31 mouse cellular contexts compared by ENCODE assay signal in the genomic region with DNA sequence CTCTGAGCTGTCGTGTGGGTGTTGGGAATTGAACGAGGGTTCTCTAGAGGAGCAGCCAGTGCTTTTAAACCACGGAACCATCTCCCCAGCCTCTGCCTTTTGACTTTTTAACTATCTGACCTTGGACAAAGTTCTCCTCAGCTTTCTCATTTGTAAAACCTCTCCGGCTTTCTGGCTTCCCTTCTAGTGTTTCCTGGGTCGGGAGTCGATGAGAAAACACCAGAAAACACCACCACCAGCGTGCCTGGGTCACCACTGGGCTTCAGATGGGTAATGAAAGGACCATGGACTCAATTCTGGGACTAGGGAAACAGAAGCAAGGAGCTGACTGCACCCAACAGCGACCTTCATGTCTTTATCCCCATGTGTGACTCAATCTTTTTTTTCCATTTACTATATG. TPM values are rescaled to one million over a fixed set of nuclear protein-coding genes. Genes with fewer than 3 reads are reported as not detected.
DNase-seq lines count a peak whose midpoint lies in the region; ATAC-seq and TF ChIP-seq lines count a peak whose summit lies in the region.
"Had no signal": no experiment of that assay in that cellular context is flagged by ENCODE, and none has a peak within 500 bp of the region (broad histone marks: within the 10 kb centered on the region; RNA-seq: fewer than 3 reads in every experiment).

No protein-coding gene starts in this region.

- no peaks in the 10 kb centered on the region for H3K79me2 ChIP-seq in heart, adult 2 months (replicated peaks; ENCODE audit: control insufficient read depth, insufficient read depth, low read length)

- no peaks in the 10 kb centered on the region for H3K9me3 ChIP-seq in heart, embryonic 14.5 days (ENCODE audit: control insufficient read depth, low read length)
- H3K9me3 ChIP-seq in heart, postnatal 0 days (replicated peaks; ENCODE audit: control insufficient read depth, low read length) = no peaks in the 10 kb centered on the region
- H3K9me3 ChIP-seq: forebrain, embryonic 13.5 days; hindbrain, embryonic 13.5 days; limb, embryonic 12.5 days; lung, embryonic 15.5 days; midbrain, embryonic 10.5 days; midbrain, embryonic 15.5 days had no signal

- ATAC-seq in heart, embryonic 14.5 days (ENCODE audit: insufficient number of reproducible peaks, insufficient read depth, low FRiP score, low read depth) = no peak
- no peak for ATAC-seq in heart, postnatal 0 days (ENCODE audit: insufficient read depth, low read depth)
- ATAC-seq: forebrain, embryonic 13.5 days; midbrain, embryonic 15.5 days had no signal

- TF ChIP-seq CTCF in heart, adult 2 months (IDR thresholded peaks at IDR 0.05) = no peak
- no peak for TF ChIP-seq CTCF in heart, postnatal 0 days (IDR thresholded peaks at IDR 0.05; ENCODE audit: low read depth)

- no peak overlapping the region for H3K4me3 ChIP-seq in heart, adult 2 months
- no peak overlapping the region for H3K4me3 ChIP-seq in heart, embryonic 14.5 days (ENCODE audit: control insufficient read depth in 1 of 2, insufficient read depth in 1 of 2, low read depth in 1 of 2, low read length in 2 of 2)
- no peak overlapping the region for H3K4me3 ChIP-seq in heart, postnatal 0 days (ENCODE audit: low read depth, low read length)
- H3K4me3 ChIP-seq: forebrain, embryonic 13.5 days; hindbrain, embryonic 13.5 days; limb, embryonic 12.5 days; lung, embryonic 15.5 days; midbrain, embryonic 10.5 days; midbrain, embryonic 15.5 days had no signal

- H3K4me1 ChIP-seq in heart, adult 2 months (ENCODE audit: control insufficient read depth, insufficient read depth, low read length) = no peaks in the 10 kb centered on the region; the same call in 1 of the 2 replicates
- H3K4me1 ChIP-seq in heart, embryonic 14.5 days (ENCODE audit: control insufficient read depth in 2 of 2, insufficient read depth in 2 of 2, low read length in 2 of 2) = peaks cover 23 to 31% of the 10 kb centered on the region in 2 experiments
- H3K4me1 ChIP-seq in heart, postnatal 0 days (ENCODE audit: control insufficient read depth, insufficient read depth) = peaks cover 29% of the 10 kb centered on the region
- H3K4me1 ChIP-seq: forebrain, embryonic 13.5 days; hindbrain, embryonic 13.5 days; lung, embryonic 15.5 days; midbrain, embryonic 10.5 days; midbrain, embryonic 15.5 days had no signal

- peak; percentile 39 to 85 for DNase-seq in adrenal gland, adult (ENCODE audit: inconsistent age in 2 of 2, low spot score in 1 of 2)
- DNase-seq in adrenal gland, postnatal 14 days = no peak
- no peak for DNase-seq in heart, adult 2 months
- no peak for DNase-seq in heart, postnatal 14 days
- DNase-seq in heart, adult 9 months (ENCODE audit: low spot score in 2 of 2) = no peak
- DNase-seq in heart, postnatal 0 days (ENCODE audit: low spot score) = no peak
- no peak for DNase-seq in cerebellum, adult 11-12 months
- DNase-seq: cerebellum, adult 9-10 months; cerebellum, postnatal 36 days; kidney, adult 8-10 months; layer of hippocampus, postnatal 36 days; right cerebral cortex, postnatal 25 days; thymus, postnatal 14 days had no signal

- TF ChIP-seq POLR2A in heart, adult 2 months (IDR thresholded peaks at IDR 0.05; ENCODE audit: insufficient read depth, low read depth, low read length) = no peak

- 53% methylated on average over 8 of the region's 8 CpGs for WGBS in heart, adult 2 months
- WGBS in heart, embryonic 14.5 days = 54% methylated on average over 8 of the region's 8 CpGs
- WGBS in heart, postnatal 0 days = 54% methylated on average over 8 of the region's 8 CpGs

- H3K4me2 ChIP-seq in heart, embryonic 14.5 days (ENCODE audit: low read length) = no peak overlapping the region
- no peak overlapping the region for H3K4me2 ChIP-seq in heart, postnatal 0 days (ENCODE audit: low read depth, low read length)
- H3K4me2 ChIP-seq: forebrain, embryonic 13.5 days; hindbrain, embryonic 13.5 days; limb, embryonic 12.5 days; liver, embryonic 11.5 days; lung, embryonic 15.5 days; midbrain, embryonic 15.5 days had no signal

- no peak overlapping the region for H3K9ac ChIP-seq in heart, adult 2 months (ENCODE audit: low read depth, low read length)
- no peak overlapping the region for H3K9ac ChIP-seq in heart, embryonic 14.5 days (ENCODE audit: low read length)
- H3K9ac ChIP-seq in heart, postnatal 0 days (replicated peaks; ENCODE audit: low read depth, low read length) = no peak overlapping the region
- H3K9ac ChIP-seq: forebrain, embryonic 13.5 days; hindbrain, embryonic 13.5 days; limb, embryonic 12.5 days; lung, embryonic 15.5 days; midbrain, embryonic 15.5 days had no signal

- H3K27me3 ChIP-seq in heart, adult 2 months (ENCODE audit: control insufficient read depth, insufficient read depth, low read length) = no peaks in the 10 kb centered on the region
- H3K27me3 ChIP-seq in heart, embryonic 14.5 days (ENCODE audit: control insufficient read depth, insufficient read depth, low read length) = no peaks in the 10 kb centered on the region
- H3K27me3 ChIP-seq in heart, postnatal 0 days (ENCODE audit: control insufficient read depth, insufficient read depth, low read length) = no peaks in the 10 kb centered on the region
- H3K27me3 ChIP-seq: forebrain, embryonic 13.5 days; hindbrain, embryonic 13.5 days; limb, embryonic 12.5 days; lung, embryonic 15.5 days; midbrain, embryonic 15.5 days had no signal

- H3K36me3 ChIP-seq in heart, adult 2 months (ENCODE audit: control insufficient read depth, insufficient read depth, low read length) = no peaks in the 10 kb centered on the region; the same call in 1 of the 2 replicates
- H3K36me3 ChIP-seq in heart, embryonic 14.5 days (ENCODE audit: control insufficient read depth, insufficient read depth, low read length) = no peaks in the 10 kb centered on the region
- H3K36me3 ChIP-seq in heart, postnatal 0 days (replicated peaks; ENCODE audit: control insufficient read depth, insufficient read depth, low read length) = no peaks in the 10 kb centered on the region
- H3K36me3 ChIP-seq: hindbrain, embryonic 13.5 days; limb, embryonic 12.5 days; lung, embryonic 15.5 days; midbrain, embryonic 10.5 days; midbrain, embryonic 15.5 days had no signal

- H3K27ac ChIP-seq in heart, adult 2 months = peak overlapping the region; percentile 17; the same call in 1 of the 2 replicates
- H3K27ac ChIP-seq in heart, embryonic 14.5 days (replicated peaks in 1 of 2; ENCODE audit: control insufficient read depth in 1 of 2, insufficient read depth in 1 of 2, low read depth in 2 of 2, low read length in 2 of 2) = peak overlapping the region; percentile 66 to 88
- peak overlapping the region; percentile 73 for H3K27ac ChIP-seq in heart, postnatal 0 days (ENCODE audit: low read depth)
- H3K27ac ChIP-seq: forebrain, embryonic 13.5 days; hindbrain, embryonic 13.5 days; kidney, postnatal 0 days; limb, embryonic 12.5 days; lung, embryonic 15.5 days; midbrain, embryonic 10.5 days; midbrain, embryonic 15.5 days had no signal

- intact Hi-C loops in heart, adult 2 months (cut with DNase I) = no loop called here
- intact Hi-C loops in heart, postnatal 14 days (cut with DNase I) = no loop called here

- no peak for TF ChIP-seq EP300 in heart, adult 2 months (IDR thresholded peaks at IDR 0.05; ENCODE audit: insufficient read depth, low read depth, low read length)
- TF ChIP-seq EP300 in heart, postnatal 0 days (IDR thresholded peaks at IDR 0.05; ENCODE audit: low read depth) = no peak

RNA-seq across cellular contexts. Expression of gene D330020A13Rik, which starts 20.0 kb away (rescaled TPM):
- not detected in 2 replicates for total RNA-seq in adrenal gland, postnatal 14 days (2021)
- total RNA-seq in heart, adult 2 months (2021) = not detected
- polyA plus RNA-seq in heart, adult 2 months (2012; rRNA removed) = not detected in 2 replicates
- total RNA-seq in heart, postnatal 14 days (2021) = not detected
- 0.30 and 0.35 TPM in 2 replicates for polyA plus RNA-seq in heart, embryonic 14.5 days (2014; fragmentation: Nextera tagmentation; extraction: Ambion mirVana)
- total RNA-seq in heart, postnatal 0 days (2014; rRNA removed; ENCODE audit: low replicate concordance) = not detected in 2 replicates
- not detected in 2 replicates for polyA plus RNA-seq in heart, postnatal 0 days (2015; fragmentation: Nextera tagmentation; extraction: Ambion mirVana)
- total RNA-seq: CH12.LX; heart, adult 18-20 months; layer of hippocampus, postnatal 36 days; left cerebral cortex, postnatal 14 days; megakaryocyte progenitor cell, adult 5-6 weeks; neutrophil, adult 5-6 weeks had no signal
- polyA plus RNA-seq: hindbrain, embryonic 13.5 days; liver, embryonic 11.5 days; liver, embryonic 16.5 days; midbrain, embryonic 10.5 days; midbrain, embryonic 15.5 days; neural tube, embryonic 11.5 days; stomach, embryonic 16.5 days; urinary bladder, adult 2 months had no signal

RNA-seq across cellular contexts. Expression of gene B4galnt3, which starts 20.2 kb away (rescaled TPM):
- 5.4 and 5.6 TPM in 2 replicates for total RNA-seq in adrenal gland, postnatal 14 days (2021)
- total RNA-seq in heart, adult 2 months (2021) = under 1 TPM; 0.20 to 0.29 TPM
- polyA plus RNA-seq in heart, adult 2 months (2012; rRNA removed) = 0.20 and 0.26 TPM in 2 replicates
- total RNA-seq in heart, postnatal 14 days (2021) = under 1 TPM; 0.29 to 0.50 TPM
- polyA plus RNA-seq in heart, embryonic 14.5 days (2014; fragmentation: Nextera tagmentation; extraction: Ambion mirVana) = 0.19 and 0.26 TPM in 2 replicates
- 0.89 TPM in 1 of 2 replicates, not detected in the other for total RNA-seq in heart, postnatal 0 days (2014; rRNA removed; ENCODE audit: low replicate concordance)
- 0.08 and 0.10 TPM in 2 replicates for polyA plus RNA-seq in heart, postnatal 0 days (2015; fragmentation: Nextera tagmentation; extraction: Ambion mirVana)
- total RNA-seq: neutrophil, adult 5-6 weeks had no signal
- polyA plus RNA-seq: forebrain, embryonic 13.5 days had no signal

Comparison
In these comparisons a context has a peak if more than half of its experiments do, and no peak if none do; other contexts are left out.
1. DNase-seq: peak in adrenal gland, adult (2 of 2); none in adrenal gland, postnatal 14 days (single experiment), heart, adult 2 months (0 of 2), heart, postnatal 14 days (0 of 2), heart, adult 9 months (0 of 2), heart, postnatal 0 days (single experiment) and cerebellum, adult 11-12 months (single experiment).
2. H3K27ac ChIP-seq: peak in every context shown above with its lines; median percentile 77 in heart, embryonic 14.5 days; 73 in heart, postnatal 0 days; 17 in heart, adult 2 months.